Mouse (Mus musculus): Measurements from ENCODE around the gene Harbi1. TPM values are rescaled to one million over a fixed set of nuclear protein-coding genes. Genes with fewer than 3 reads are reported as not detected.

The Harbi1 gene
- 16.7 and 19.1 TPM in 2 replicates for polyA plus RNA-seq (2014; fragmentation: Nextera tagmentation; extraction: Ambion mirVana)

- no peaks in the 10 kb centered on the region for H3K36me3 ChIP-seq (replicated peaks; ENCODE audit: control insufficient read depth, insufficient read depth)
- peak; percentile 98 for ATAC-seq (ENCODE audit: low FRiP score)
- peak within 1 kb of the TSS; percentile 87 for H3K27ac ChIP-seq
- DNase-seq (ENCODE audit: low spot score): peak; percentile 94
- H3K4me3 ChIP-seq (replicated peaks; ENCODE audit: low read length): peak within 1 kb of the TSS; percentile 79
- no peaks in the 10 kb centered on the region for H3K9me3 ChIP-seq (ENCODE audit: control insufficient read depth, low read length)
- H3K27me3 ChIP-seq (ENCODE audit: control insufficient read depth, insufficient read depth, low read length): no peaks in the 10 kb centered on the region
- peak within 1 kb of the TSS; percentile 80 for H3K9ac ChIP-seq
- H3K4me2 ChIP-seq (replicated peaks): peak within 1 kb of the TSS; percentile 93
- under 1% methylated on average over 66 of the region's 66 CpGs for WGBS
- H3K4me1 ChIP-seq (replicated peaks; ENCODE audit: control insufficient read depth, insufficient read depth, low read length): peaks cover 14% of the 10 kb centered on the region
Measured at GRCm38 (mm10) chr2:91710272-91711234, at the start of gene Harbi1, which contains the start of gene Atg13. Gene Harbi1 (plus strand): TSS chr2:91710852. Gene Atg13 (minus strand): TSS chr2:91710576.

- no peak overlapping the region for H3K9ac ChIP-seq
Measured at GRCm38 (mm10) chr2:91660981-91661380, 49.7 kb upstream of the Harbi1 start.

GRCm38 (mm10) chr2:91664780-91665179, 45.9 kb upstream of the Harbi1 start:
- no peaks in the 10 kb centered on the region for H3K9me3 ChIP-seq (ENCODE audit: control insufficient read depth, low read length)
- H3K36me3 ChIP-seq (replicated peaks; ENCODE audit: control insufficient read depth, insufficient read depth): peaks cover 91% of the 10 kb centered on the region
- no peak for ATAC-seq (ENCODE audit: low FRiP score)
- H3K4me3 ChIP-seq (replicated peaks; ENCODE audit: low read length): no peak overlapping the region
- H3K4me1 ChIP-seq (replicated peaks; ENCODE audit: control insufficient read depth, insufficient read depth, low read length): no peaks in the 10 kb centered on the region
- H3K4me2 ChIP-seq (replicated peaks): no peak overlapping the region
- no peak overlapping the region for H3K9ac ChIP-seq
- no peaks in the 10 kb centered on the region for H3K27me3 ChIP-seq (ENCODE audit: control insufficient read depth, insufficient read depth, low read length)
- DNase-seq (ENCODE audit: low spot score): no peak
- no peak overlapping the region for H3K27ac ChIP-seq

More at GRCm38 (mm10) chr2:91660981-91661380, 49.7 kb upstream of the Harbi1 start:
- H3K27ac ChIP-seq: no peak overlapping the region
- H3K4me2 ChIP-seq (replicated peaks): no peak overlapping the region
- no peaks in the 10 kb centered on the region for H3K9me3 ChIP-seq (ENCODE audit: control insufficient read depth, low read length)
- H3K27me3 ChIP-seq (ENCODE audit: control insufficient read depth, insufficient read depth, low read length): no peaks in the 10 kb centered on the region
- no peaks in the 10 kb centered on the region for H3K4me1 ChIP-seq (replicated peaks; ENCODE audit: control insufficient read depth, insufficient read depth, low read length)
- no peak overlapping the region for H3K4me3 ChIP-seq (replicated peaks; ENCODE audit: low read length)
- 90% methylated on average over 6 of the region's 6 CpGs for WGBS
- DNase-seq (ENCODE audit: low spot score): no peak
- no peak for ATAC-seq (ENCODE audit: low FRiP score)
- H3K36me3 ChIP-seq (replicated peaks; ENCODE audit: control insufficient read depth, insufficient read depth): peaks cover 91% of the 10 kb centered on the region

- Histone ChIP-seq H3K36me3 (replicated peaks; ENCODE audit: control insufficient read depth, insufficient read depth) (peaks cover 96% of the 10 kb centered on the region), H3K4me3 (replicated peaks; ENCODE audit: low read length) (no peak overlapping the region), H3K4me1 (replicated peaks; ENCODE audit: control insufficient read depth, insufficient read depth, low read length) (no peaks in the 10 kb centered on the region), H3K9ac (no peak overlapping the region), H3K27ac (no peak overlapping the region), H3K4me2 (replicated peaks) (no peak overlapping the region), H3K9me3 (ENCODE audit: control insufficient read depth, low read length) (no peaks in the 10 kb centered on the region), H3K27me3 (ENCODE audit: control insufficient read depth, insufficient read depth, low read length) (no peaks in the 10 kb centered on the region)
- ATAC-seq (ENCODE audit: low FRiP score) (no peak), DNase-seq (ENCODE audit: low spot score) (no peak)
- 97% methylated on average over 6 of the region's 6 CpGs for WGBS
Measured at GRCm38 (mm10) chr2:91666386-91666910, 44.2 kb upstream of the Harbi1 start.

- Histone ChIP-seq H3K4me2 (replicated peaks) (no peak overlapping the region), H3K9ac (no peak overlapping the region), H3K27me3 (ENCODE audit: control insufficient read depth, insufficient read depth, low read length) (no peaks in the 10 kb centered on the region), H3K36me3 (replicated peaks; ENCODE audit: control insufficient read depth, insufficient read depth) (peaks cover 94% of the 10 kb centered on the region), H3K9me3 (ENCODE audit: control insufficient read depth, low read length) (no peaks in the 10 kb centered on the region), H3K27ac (no peak overlapping the region), H3K4me3 (replicated peaks; ENCODE audit: low read length) (no peak overlapping the region), H3K4me1 (replicated peaks; ENCODE audit: control insufficient read depth, insufficient read depth, low read length) (no peaks in the 10 kb centered on the region)
- WGBS: 82% methylated on average over 2 of the region's 2 CpGs
- ATAC-seq (ENCODE audit: low FRiP score) (no peak), DNase-seq (ENCODE audit: low spot score) (no peak)
Measured at GRCm38 (mm10) chr2:91667747-91668146, 42.9 kb upstream of the Harbi1 start.

GRCm38 (mm10) chr2:91669326-91669725, 41.3 kb upstream of the Harbi1 start:
- WGBS: 89% methylated on average over 8 of the region's 8 CpGs
- H3K9ac ChIP-seq: no peak overlapping the region
- ATAC-seq (ENCODE audit: low FRiP score) (no peak), DNase-seq (ENCODE audit: low spot score) (no peak)
- H3K36me3 ChIP-seq (replicated peaks; ENCODE audit: control insufficient read depth, insufficient read depth): peaks cover 94% of the 10 kb centered on the region
- H3K27me3 ChIP-seq (ENCODE audit: control insufficient read depth, insufficient read depth, low read length): no peaks in the 10 kb centered on the region
- H3K27ac ChIP-seq: no peak overlapping the region
- H3K4me2 ChIP-seq (replicated peaks): no peak overlapping the region
- no peaks in the 10 kb centered on the region for H3K9me3 ChIP-seq (ENCODE audit: control insufficient read depth, low read length)
- no peak overlapping the region for H3K4me3 ChIP-seq (replicated peaks; ENCODE audit: low read length)
- no peaks in the 10 kb centered on the region for H3K4me1 ChIP-seq (replicated peaks; ENCODE audit: control insufficient read depth, insufficient read depth, low read length)

GRCm38 (mm10) chr2:91670038-91670437, 40.6 kb upstream of the Harbi1 start:
- Histone ChIP-seq H3K4me2 (replicated peaks) (no peak overlapping the region), H3K9ac (no peak overlapping the region), H3K9me3 (ENCODE audit: control insufficient read depth, low read length) (no peaks in the 10 kb centered on the region), H3K27ac (no peak overlapping the region), H3K4me1 (replicated peaks; ENCODE audit: control insufficient read depth, insufficient read depth, low read length) (no peaks in the 10 kb centered on the region), H3K27me3 (ENCODE audit: control insufficient read depth, insufficient read depth, low read length) (no peaks in the 10 kb centered on the region), H3K4me3 (replicated peaks; ENCODE audit: low read length) (no peak overlapping the region), H3K36me3 (replicated peaks; ENCODE audit: control insufficient read depth, insufficient read depth) (peaks cover 94% of the 10 kb centered on the region)
- 91% methylated on average over 5 of the region's 6 CpGs for WGBS
- no peak for DNase-seq (ENCODE audit: low spot score)
- no peak for ATAC-seq (ENCODE audit: low FRiP score)

GRCm38 (mm10) chr2:91673587-91673986, 37.1 kb upstream of the Harbi1 start:
- no peak overlapping the region for H3K4me2 ChIP-seq (replicated peaks)
- no peak overlapping the region for H3K27ac ChIP-seq
- H3K4me3 ChIP-seq (replicated peaks; ENCODE audit: low read length): no peak overlapping the region
- H3K9me3 ChIP-seq (ENCODE audit: control insufficient read depth, low read length): no peaks in the 10 kb centered on the region
- no peak for DNase-seq (ENCODE audit: low spot score)
- H3K4me1 ChIP-seq (replicated peaks; ENCODE audit: control insufficient read depth, insufficient read depth, low read length): no peaks in the 10 kb centered on the region
- no peaks in the 10 kb centered on the region for H3K27me3 ChIP-seq (ENCODE audit: control insufficient read depth, insufficient read depth, low read length)
- peaks cover 98% of the 10 kb centered on the region for H3K36me3 ChIP-seq (replicated peaks; ENCODE audit: control insufficient read depth, insufficient read depth)
- no peak overlapping the region for H3K9ac ChIP-seq
- WGBS: 88% methylated on average over 2 of the region's 2 CpGs
- no peak for ATAC-seq (ENCODE audit: low FRiP score)

- no peaks in the 10 kb centered on the region for H3K27me3 ChIP-seq (ENCODE audit: control insufficient read depth, insufficient read depth, low read length)
- H3K4me2 ChIP-seq (replicated peaks): no peak overlapping the region
- WGBS: 91% methylated on average over 5 of the region's 5 CpGs
- H3K36me3 ChIP-seq (replicated peaks; ENCODE audit: control insufficient read depth, insufficient read depth): peaks cover 98% of the 10 kb centered on the region
- no peaks in the 10 kb centered on the region for H3K4me1 ChIP-seq (replicated peaks; ENCODE audit: control insufficient read depth, insufficient read depth, low read length)
- H3K9ac ChIP-seq: no peak overlapping the region
- H3K27ac ChIP-seq: no peak overlapping the region
- H3K4me3 ChIP-seq (replicated peaks; ENCODE audit: low read length): no peak overlapping the region
- no peak for ATAC-seq (ENCODE audit: low FRiP score)
- H3K9me3 ChIP-seq (ENCODE audit: control insufficient read depth, low read length): no peaks in the 10 kb centered on the region
- DNase-seq (ENCODE audit: low spot score): no peak
Measured at GRCm38 (mm10) chr2:91674895-91675294, 35.8 kb upstream of the Harbi1 start.

Data from hindbrain, embryonic 14.5 days (tissue).